Mouse (Mus musculus): ENCODE data around the gene Cgas. TPM values are rescaled to one million over a fixed set of nuclear protein-coding genes. Genes with fewer than 3 reads are reported as not detected.

The Cgas gene
- polyA plus RNA-seq, 2 experiments from 2014 or later = 2.3 to 3.1 TPM

Other genes with a start within 250 kb of the Cgas start
- gene Gsta1, start 212.6 kb downstream of the Cgas start, polyA plus RNA-seq (2017; shearing (Covaris generic)) = not detected
- not detected for gene Gm3776, start 186.1 kb downstream of the Cgas start, polyA plus RNA-seq (2017; shearing (Covaris generic))
- gene Gm10639, start 153.3 kb downstream of the Cgas start, polyA plus RNA-seq (2017; shearing (Covaris generic)) = not detected
- gene Omt2a, start 128.4 kb downstream of the Cgas start, polyA plus RNA-seq (2017; shearing (Covaris generic)) = not detected
- gene Omt2b, start 115.6 kb downstream of the Cgas start, polyA plus RNA-seq (2017; shearing (Covaris generic)) = not detected
- not detected for gene Gsta2, start 87.4 kb downstream of the Cgas start, polyA plus RNA-seq (2017; shearing (Covaris generic))
- gene Dppa5a, start 75.1 kb downstream of the Cgas start, polyA plus RNA-seq (2017; shearing (Covaris generic)) = not detected
- not detected for gene Ooep, start 64.5 kb downstream of the Cgas start, polyA plus RNA-seq (2017; shearing (Covaris generic))
- 1 to 10 TPM; 2.6 to 4.7 TPM for gene Ddx43, start 47.5 kb downstream of the Cgas start, polyA plus RNA-seq (2017; shearing (Covaris generic))
- gene Mto1, start 5.0 kb upstream of the Cgas start, polyA plus RNA-seq (2017; shearing (Covaris generic)) = 10 to 100 TPM; 15.6 to 19.1 TPM
- gene Gm17324, start 5.5 kb upstream of the Cgas start, polyA plus RNA-seq (2017; shearing (Covaris generic)) = under 1 TPM in 1 of 2 experiments, not detected in 1; 0.51 TPM
- gene Eef1a1, start 45.9 kb upstream of the Cgas start, polyA plus RNA-seq (2017; shearing (Covaris generic)) = over 10,000 TPM; 10,256 to 11,102 TPM
- gene Slc17a5, start 144.8 kb upstream of the Cgas start, polyA plus RNA-seq (2017; shearing (Covaris generic)) = 10 to 100 TPM; 11.0 to 11.8 TPM
- gene Cd109, start 172.3 kb upstream of the Cgas start, polyA plus RNA-seq (2017; shearing (Covaris generic)) = not detected